Mouse (Mus musculus): ENCODE results near the gene Sec14l1.

Gene Sec14l1

GRCm38 (mm10) chr11:117130068-117130467, 15.1 kb downstream of the Sec14l1 start:
- DNase-seq: no peak

DNA sequence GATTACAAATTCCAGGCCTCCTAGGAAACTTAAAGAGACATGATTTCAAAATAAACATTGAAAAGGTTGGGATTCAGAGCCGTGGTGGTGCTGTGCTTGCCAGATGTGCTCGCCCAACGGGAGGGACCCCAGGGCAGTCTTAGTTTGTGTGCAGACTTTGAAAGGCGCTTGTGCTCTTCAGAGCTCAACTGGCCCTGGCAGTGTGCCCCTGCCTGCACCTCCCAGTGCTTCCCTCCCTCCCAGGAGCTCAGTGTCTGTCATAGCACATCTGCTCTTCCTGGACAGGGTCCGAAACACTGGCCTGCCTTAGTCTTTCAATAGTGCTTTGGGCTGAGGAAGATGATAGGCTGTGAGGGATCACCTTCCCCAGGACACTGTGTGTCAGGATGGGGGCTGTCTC, 15.9 kb downstream of the Sec14l1 start:
- no peak for DNase-seq

DNA sequence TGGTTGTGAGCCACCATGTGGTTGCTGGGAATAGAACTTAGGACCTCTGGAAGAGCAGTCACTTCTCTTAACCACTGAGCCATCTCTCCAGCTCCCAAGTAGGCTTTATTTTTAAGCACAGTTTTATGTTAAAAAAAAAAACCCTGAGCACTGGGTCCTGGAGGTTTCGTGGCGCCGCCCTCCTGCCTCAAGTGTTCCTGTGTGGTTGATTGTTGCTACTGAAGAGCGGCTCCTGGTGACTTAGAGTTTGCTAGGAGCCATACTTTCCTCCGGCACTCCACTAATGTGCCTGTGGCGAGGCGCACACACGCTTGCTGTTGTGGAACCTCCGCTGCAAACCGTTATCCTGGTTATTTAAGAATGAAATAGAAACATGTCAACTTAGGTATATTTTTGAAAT, 16.5 kb downstream of the Sec14l1 start:
- no peak for DNase-seq

DNA sequence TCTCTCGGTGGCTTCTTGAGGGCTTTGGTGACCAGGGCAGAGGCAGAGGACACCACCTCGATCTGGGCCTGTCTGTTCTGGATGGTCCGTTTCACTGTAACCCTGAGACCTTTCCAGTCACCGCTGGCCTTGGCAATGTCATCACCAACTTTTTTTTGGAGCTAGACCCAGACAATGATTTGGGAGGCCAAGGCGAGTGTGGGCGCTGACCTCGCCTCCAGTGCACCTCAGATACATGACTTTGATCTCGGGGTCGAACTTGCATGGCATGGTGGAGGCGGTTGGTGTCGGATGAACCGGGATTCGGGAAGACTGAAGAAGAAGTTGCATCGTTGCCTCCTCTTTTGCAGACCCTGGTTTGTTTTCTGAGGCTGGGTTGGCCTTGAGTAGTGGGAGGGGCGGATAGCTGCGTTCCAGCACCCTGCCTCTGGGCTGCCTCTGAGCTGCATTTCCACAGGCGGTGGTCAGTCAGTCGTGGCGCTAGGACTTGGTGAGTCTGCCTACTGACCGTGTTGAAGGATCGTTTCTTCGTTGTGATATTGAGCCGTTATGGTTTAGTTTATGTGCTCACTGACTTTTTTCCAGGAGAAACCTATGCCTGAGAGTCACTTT, 19.9 kb downstream of the Sec14l1 start:
- no peak for DNase-seq

DNA sequence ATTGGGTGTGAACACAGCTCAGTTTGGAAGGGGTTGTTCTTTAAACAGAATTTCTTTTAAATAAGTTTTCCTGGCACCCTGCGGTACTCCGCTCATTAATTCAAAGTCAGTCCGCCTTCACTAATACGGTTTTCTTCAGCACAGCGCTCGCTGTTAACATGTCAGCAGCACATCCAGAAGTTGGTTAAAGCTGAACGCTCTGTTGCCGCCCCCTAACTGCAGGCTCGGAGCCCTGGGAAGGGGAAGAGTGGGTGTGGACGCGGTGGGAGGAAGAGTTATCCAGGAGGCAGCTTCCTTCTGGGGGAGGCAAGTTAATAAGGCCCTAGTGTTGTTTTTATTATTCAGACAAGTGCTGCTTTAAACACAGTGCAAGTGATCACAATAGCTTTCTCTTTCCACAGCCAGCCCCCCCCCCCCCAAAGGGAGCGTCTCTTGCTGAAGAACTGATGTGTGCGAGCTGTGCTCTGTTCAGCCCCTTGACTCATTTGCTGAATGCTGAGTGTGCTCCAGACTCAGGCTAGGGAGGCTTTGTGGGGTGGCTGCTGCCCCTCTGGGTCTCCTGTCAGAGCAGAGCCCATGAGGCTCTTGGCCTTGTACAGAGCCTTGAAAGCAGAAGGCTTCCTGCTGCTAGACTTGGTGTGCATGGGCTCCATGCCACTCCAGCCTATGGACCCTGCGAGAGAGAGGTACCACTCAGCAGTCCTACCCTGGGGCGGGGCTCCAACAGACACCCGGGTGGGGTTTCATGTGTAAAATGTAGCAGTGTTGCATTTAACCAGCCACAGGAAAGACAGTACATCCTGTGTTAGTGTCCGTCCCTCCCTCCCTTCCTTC, 20.7 kb downstream of the Sec14l1 start:
- no peak for DNase-seq

DNA sequence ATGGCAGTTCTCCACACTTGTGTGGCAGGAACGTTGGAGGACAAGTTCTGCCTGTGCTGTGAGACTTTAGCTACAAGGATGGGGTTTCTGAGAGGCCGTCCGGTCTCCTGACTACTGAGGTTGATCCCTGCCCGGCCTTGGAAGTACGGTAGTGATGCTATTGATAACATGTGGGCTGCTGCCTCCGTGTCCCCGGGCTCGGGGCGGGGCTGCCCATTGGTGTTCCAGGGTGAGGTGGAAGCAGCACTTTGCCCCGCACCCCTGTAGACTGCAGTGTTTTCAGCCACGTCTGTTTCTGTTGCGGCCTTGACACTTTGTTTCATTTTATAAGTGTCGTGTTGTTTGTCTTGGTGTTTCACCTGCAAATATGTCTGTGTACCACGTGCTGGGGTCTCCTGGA, 21.9 kb downstream of the Sec14l1 start:
- DNase-seq: no peak

DNA sequence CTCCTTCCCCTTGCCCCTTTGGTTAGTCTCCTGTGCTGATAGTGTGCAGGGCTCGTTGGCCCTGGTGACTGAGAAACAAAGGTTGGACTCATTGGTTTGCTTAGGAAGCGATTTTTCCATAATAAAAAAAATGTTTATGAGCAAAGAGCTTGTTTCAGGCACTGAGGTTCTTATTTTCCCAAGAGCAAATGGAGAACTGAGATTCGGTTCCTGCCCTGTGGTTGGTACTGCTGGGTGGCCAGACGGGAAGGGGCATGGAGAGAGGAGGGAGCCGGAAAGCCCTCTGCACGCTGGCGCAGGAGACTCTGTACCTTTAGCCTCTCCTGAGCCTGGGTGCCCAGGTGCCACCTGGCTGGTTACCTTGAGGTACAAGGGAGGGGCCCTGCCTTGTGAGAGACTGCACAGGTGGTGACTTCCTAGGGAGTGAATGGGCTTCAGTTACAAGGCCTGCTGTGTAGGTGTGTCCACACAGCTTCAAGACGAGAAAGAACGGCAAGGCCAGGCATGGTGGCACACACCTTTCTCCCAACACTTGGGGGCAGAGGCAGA, 23.3 kb downstream of the Sec14l1 start:
- DNase-seq: no peak

DNA sequence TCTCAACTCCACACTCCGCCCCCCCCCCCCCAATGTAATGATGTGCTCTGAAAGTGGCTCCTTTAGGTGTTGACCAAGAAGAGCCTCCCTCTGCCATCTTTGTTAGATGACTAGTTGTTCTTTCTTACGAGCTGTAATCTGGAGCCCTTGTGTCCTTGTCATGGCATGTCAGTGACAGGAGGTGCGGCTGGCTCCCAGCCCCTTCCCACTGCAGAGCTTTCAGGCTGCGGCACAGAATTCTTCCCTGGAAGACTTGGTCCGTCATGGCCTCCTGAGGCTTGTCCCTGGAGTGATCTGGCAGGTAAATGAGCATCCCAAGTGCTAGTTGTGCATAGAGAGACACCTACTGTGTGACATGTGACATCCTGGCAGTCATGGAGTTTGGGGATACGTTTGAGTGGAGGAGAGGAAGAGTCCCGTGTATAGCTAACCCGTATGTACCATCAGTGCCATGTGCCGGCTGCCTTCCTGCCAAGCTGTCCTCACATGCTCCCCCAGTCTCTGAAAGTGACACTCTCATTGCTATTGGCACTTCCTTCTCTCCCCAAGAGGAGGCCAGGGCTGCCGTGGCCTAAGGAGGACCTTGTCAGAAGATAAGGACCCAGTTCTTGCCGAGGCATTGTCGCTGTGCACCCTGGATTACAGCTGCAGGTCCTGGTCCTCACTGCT, 24.0 kb downstream of the Sec14l1 start:
- DNase-seq: no peak

- no peak for DNase-seq
These were observed 26.5 kb downstream of the Sec14l1 start for GRCm38 (mm10) chr11:117141376-117142001.

DNA sequence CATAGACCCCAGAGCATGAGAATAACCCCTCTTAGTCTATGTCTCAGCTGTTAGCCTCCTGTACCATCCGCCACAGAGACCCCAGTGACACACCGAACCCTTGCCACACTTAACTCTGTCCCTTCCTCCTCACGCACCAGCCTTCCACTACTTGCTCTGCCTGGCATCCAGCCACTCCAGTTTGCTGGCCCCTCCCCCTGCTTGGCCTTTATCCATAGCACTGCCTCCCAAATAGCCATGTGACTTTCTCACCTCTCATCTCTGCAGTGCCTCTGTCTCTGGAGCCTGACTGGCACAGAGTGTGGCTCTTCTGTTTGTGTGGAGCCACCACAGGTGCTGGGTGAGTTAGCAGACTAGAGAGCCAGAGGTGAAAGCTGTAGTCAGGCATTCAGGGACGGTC, 27.5 kb downstream of the Sec14l1 start:
- no peak for DNase-seq

- no peak for DNase-seq
These were observed 30.6 kb downstream of the Sec14l1 start for GRCm38 (mm10) chr11:117145451-117146117.

GRCm38 (mm10) chr11:117146118-117146506, 31.1 kb downstream of the Sec14l1 start:
- no peak for DNase-seq

DNA sequence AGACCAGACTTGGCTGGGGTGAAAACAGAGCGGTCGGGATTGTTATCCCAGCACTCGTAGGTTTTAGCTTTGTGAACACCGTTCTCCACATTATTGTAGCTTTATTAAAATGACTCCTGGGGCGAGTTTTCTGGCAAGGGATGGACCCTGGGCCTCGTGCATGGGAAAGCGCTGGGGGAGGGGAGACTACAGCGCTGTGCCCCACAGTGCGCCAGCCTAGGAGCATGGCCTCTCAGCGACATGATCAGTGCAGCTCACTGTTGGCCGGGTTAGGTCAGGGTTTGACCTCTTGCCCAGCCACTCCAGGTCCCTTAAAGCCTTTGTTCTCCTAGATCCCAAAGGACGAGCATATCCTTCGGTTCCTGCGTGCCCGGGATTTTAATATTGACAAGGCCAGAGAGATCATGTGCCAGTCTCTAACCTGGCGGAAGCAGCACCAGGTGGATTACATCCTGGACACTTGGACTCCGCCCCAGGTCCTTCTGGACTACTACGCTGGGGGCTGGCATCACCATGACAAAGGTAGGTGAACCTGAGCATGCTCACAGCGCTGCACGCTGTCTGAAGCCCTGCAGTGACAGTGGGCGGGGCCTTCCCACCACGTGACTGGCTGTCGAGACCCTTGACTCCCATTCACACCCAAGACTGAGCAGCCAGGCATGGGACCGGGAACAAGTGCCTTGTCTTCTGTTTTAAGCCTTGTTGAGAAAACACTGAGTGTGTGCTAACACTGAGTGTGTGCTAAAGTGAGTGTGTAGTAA, 32.0 kb downstream of the Sec14l1 start:
- DNase-seq: no peak

DNA sequence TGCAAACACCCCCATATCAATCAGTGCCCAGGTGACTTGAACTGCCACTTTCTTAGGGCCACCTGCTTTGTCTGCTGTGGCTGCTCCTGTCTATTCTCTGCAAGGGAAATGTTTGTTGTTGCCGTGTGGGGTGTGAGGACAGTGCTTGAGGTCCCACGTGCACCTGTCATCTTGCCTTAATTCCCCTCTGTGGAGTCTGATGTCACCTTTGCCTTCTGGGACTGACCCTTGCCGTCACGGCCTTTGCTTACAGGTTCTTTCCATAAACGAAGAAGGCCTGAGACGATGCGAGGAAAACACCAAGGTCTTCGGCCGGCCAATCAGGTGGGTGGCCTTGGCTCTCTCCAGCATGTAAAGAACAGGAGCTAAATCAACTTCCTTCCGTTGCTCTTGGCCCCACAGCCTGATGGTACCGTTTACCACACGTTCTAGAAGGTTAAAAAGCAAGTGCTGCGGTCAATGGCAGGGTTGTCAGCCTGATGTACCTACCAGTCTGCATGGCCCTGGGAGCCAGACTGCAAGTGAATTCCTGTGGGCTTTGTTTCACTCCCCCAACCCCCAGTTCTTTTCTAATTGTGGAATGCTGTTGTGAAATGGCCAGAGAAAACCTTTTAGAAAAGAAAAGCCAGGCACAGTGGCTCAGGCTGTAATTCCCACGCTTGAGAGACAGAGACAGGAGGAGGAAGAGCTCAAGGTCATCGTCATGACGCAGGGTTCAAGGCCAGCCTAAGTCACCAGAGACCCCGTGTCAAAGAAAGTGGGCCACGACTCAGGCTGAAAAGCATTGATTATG, 34.1 kb downstream of the Sec14l1 start:
- no peak for DNase-seq

GRCm38 (mm10) chr11:117150467-117150966, 35.5 kb downstream of the Sec14l1 start:
- no peak for DNase-seq

DNA sequence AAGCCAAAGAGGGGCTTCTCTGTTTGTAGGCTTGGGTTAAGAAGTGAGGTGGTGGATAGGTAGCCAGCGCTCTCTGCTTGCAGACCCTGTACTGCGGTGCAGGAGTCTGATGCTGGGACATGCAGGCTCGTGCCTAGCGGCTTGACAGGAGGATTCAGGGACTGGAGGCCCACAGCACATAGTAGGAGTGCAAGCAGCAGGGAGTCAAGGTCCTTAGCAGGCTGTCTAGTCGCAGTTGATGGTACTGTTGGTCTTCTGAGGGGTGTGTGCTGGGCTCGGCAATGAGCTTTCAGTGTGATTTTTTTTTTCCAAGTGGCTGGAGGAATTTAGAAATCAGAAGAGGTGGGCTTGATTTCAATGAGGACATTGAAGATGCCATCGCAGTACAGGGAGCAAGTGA, 36.5 kb downstream of the Sec14l1 start:
- DNase-seq: no peak

- DNase-seq: no peak
These were observed 37.6 kb downstream of the Sec14l1 start for GRCm38 (mm10) chr11:117152541-117152940.

DNA sequence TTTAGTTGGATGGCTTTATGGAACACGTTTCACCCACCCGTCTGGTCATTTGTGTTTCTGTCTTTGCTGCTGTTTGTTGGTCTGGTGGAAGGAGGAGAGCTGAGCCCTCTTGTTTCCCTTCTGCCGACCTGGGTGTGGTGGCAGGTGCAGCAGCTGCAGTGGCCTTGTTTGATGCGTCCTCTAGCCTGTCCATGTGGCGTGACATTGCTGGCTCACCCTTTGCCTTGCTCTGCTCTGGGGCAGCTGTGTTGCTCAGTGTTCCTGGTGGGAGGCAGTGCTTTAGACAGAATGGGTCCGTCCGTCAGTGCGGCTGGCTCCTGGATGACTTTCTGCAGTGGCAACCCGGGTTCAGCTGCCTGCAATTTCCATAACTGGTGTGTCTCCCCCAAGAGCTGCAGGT, 38.6 kb downstream of the Sec14l1 start:
- DNase-seq: no peak

GRCm38 (mm10) chr11:117154088-117154815, 39.3 kb downstream of the Sec14l1 start:
- no peak for DNase-seq

- DNase-seq: no peak
These were observed 41.8 kb downstream of the Sec14l1 start for GRCm38 (mm10) chr11:117156725-117157124.

Data from cerebellum, adult 8-10 months (tissue).